Mouse (Mus musculus) CD4-positive, CD25-positive, alpha-beta regulatory T cell (primary cell): Measurements from ENCODE around the gene Ambn. TPM values are rescaled to one million over a fixed set of nuclear protein-coding genes. Genes with fewer than 3 reads are reported as not detected.

ENCODE experiments used
- polyA plus RNA-seq: library from polyadenylated mRNA; unstranded; fragments of 100-300 nt; shearing (Covaris generic); gene quantifications from one replicate; pipeline ENCODE4 v1.2.1, GENCODE M21; 2017

The Ambn gene
- polyA plus RNA-seq = not detected

DNA sequence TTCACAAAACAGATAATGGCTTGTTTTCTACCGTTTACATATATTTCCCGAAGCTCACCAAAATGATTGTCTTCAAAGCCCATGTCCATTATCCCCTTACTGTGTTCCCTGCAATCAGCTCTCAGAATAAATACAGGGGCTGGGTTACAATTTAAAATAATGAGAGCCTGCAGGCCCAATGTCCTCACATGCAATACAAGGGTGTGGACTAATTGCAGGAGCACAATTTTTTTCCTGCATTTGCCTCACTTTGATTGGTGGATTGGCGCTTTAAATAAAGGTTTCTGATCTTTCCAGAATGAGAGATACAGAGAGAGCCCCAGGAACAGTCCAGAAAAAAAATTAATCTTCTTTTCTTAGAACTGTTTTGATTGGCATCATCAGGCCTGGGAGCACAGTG lies at the start of gene Ambn:
Gene Ambn (plus strand): TSS at position 301 of the 400 bp plus-strand sequence.

DNA sequence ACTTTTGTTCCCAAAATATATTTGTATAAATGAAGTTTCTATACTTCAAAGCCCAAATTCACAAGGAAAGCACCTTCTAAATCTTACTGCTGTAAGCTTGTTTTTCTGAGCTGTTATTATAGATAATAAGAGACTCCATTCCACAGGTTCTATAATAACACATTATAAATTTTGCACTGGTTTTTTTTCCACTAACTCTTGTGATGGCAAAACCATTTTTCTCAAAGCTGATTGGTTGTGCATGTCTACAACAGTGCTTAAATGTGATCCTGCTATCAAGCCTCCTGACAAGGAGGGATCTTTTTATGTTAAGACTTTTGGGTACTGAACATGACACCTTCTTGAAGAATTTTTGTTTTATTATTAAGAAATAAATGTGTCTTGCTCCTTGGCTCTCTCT lies 31.9 kb downstream of the Ambn start, which contains the start of gene Enam:
Gene Enam (plus strand): TSS at position 301 of the 400 bp plus-strand sequence.

Other genes starting within 250 kb of the Ambn start
- gene Gm7714, start 187.1 kb upstream of the Ambn start, polyA plus RNA-seq = not detected
- not detected for gene Prol1, start 138.7 kb upstream of the Ambn start, polyA plus RNA-seq
- gene Amtn, start 79.9 kb upstream of the Ambn start, polyA plus RNA-seq = not detected
- gene Enam, start 32.0 kb downstream of the Ambn start, polyA plus RNA-seq = not detected
- 1.2 TPM for gene Jchain, start 71.9 kb downstream of the Ambn start, polyA plus RNA-seq
- gene Utp3, start 98.5 kb downstream of the Ambn start, polyA plus RNA-seq = 96.1 TPM
- gene Rufy3, start 109.0 kb downstream of the Ambn start, polyA plus RNA-seq = 10.1 TPM
- gene Grsf1, start 220.2 kb downstream of the Ambn start, polyA plus RNA-seq = 54.3 TPM